Mouse (Mus musculus): ENCODE measurements around the gene Fam83d. TPM values are rescaled to one million over a fixed set of nuclear protein-coding genes. Genes with fewer than 3 reads are reported as not detected.

The Fam83d gene
- total RNA-seq, 2 experiments from 2014 or later, result 4.7 to 6.0 TPM

GRCm38 (mm10) chr2:158795043-158795442 is 27.1 kb downstream of the Fam83d start:
- peak overlapping the region; percentile 90 for H3K4me3 ChIP-seq
- no peak for DNase-seq (ENCODE audit: low spot score in 2 of 2)
- TF ChIP-seq CTCF (conservative IDR thresholded peaks at IDR 0.05), result no peak
- H3K27ac ChIP-seq, result peak overlapping the region; percentile 82

DNA sequence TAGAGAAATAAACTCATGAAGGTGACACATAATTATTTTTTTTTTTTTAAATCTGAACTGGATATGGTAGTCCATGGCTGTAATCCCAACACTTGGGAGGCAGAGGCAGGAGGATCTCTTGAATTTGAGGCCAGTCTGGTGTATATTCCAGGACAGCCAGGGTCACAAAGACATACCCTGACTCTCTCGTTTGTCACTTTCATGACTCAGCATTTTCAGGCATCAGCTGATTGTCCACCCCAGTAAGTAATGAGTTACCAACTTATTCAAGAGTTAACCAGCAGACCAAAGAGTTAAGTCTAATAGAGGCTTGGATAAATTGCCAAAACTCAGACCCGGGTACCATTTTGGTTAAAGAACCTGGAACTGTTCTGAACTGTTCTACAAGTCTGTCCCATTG is 28.0 kb downstream of the Fam83d start:
- DNase-seq (ENCODE audit: low spot score in 2 of 2), result no peak
- TF ChIP-seq CTCF (conservative IDR thresholded peaks at IDR 0.05), result no peak
- Histone ChIP-seq H3K27ac (no peak overlapping the region), H3K4me3 (no peak overlapping the region)

DNA sequence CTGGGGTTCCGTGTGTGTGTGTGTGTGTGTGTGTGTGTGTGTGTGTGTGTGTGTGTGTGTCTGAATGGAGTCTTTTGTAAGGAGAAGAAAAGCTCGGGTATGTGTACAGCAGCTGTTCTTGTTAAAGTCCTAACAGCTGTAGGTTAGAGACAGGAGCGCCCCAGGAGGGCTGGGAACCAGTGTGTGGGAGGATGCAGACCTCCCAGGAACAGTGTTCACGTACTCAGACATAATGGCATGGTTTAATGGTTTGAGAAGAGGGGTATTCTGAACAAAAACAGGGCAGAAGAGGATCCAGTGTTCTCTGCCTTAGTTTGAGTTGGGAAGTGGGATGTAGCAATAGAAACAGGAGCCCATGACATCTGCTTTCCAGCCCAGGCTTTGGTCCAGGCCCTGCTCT is 31.4 kb downstream of the Fam83d start:
- no peak for TF ChIP-seq CTCF (conservative IDR thresholded peaks at IDR 0.05)
- H3K4me3 ChIP-seq, result no peak overlapping the region
- DNase-seq (ENCODE audit: low spot score in 2 of 2), result no peak
- peak overlapping the region; percentile 23; the same call in 1 of the 2 replicates for H3K27ac ChIP-seq

DNA sequence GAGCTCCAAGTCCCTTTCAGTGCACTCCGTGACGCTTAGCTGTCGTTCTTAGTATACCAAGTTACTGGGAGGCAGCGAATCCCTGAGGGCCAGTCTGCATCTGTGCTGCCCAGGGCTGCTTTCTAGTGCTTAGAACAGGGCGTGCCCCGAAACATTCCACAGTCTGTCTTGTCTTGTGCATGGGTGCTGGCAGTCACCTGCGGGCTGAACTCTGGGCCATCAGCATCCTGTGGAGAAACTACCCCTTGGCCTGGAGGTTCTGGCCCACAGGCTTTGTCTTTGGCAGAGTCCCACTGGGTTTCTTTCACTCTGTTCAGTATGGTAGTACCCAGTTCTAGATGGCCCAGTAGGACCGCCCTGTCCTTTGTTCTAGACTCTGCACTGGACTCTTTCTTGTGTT is 32.9 kb downstream of the Fam83d start:
- DNase-seq (ENCODE audit: low spot score in 2 of 2), result no peak
- TF ChIP-seq CTCF (conservative IDR thresholded peaks at IDR 0.05), result no peak
- Histone ChIP-seq H3K27ac (no peak overlapping the region), H3K4me3 (no peak overlapping the region)

DNA sequence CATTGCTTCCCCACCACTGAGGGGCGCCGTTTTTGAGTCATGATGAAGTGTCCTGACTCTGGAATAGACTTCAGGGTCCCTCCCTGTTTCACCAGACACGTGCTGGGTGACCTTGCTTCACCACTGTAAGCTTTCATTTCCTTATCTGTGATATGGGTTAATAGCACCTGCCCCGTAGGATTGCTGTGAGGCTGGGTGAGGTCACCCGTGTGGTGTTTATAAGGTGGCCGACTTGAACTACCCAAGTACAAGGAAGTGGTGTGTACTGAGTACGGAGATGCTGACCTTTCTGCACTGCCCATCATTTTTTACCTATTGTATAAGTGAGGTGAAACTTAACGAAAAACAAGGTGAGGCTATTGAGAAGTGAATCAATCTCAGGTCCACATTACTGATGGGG is 35.7 kb downstream of the Fam83d start:
- Histone ChIP-seq H3K27ac (no peak overlapping the region), H3K4me3 (no peak overlapping the region)
- no peak for TF ChIP-seq CTCF (conservative IDR thresholded peaks at IDR 0.05)
- no peak for DNase-seq (ENCODE audit: low spot score in 2 of 2)

- no peak for TF ChIP-seq CTCF (conservative IDR thresholded peaks at IDR 0.05)
- Histone ChIP-seq H3K4me3 (no peak overlapping the region), H3K27ac (no peak overlapping the region)
- DNase-seq (ENCODE audit: low spot score in 2 of 2), result no peak
These were observed 47.8 kb downstream of the Fam83d start for GRCm38 (mm10) chr2:158815686-158816085.

GRCm38 (mm10) chr2:158816239-158816638 is 48.3 kb downstream of the Fam83d start:
- Histone ChIP-seq H3K27ac (no peak overlapping the region), H3K4me3 (no peak overlapping the region)
- no peak for TF ChIP-seq CTCF (conservative IDR thresholded peaks at IDR 0.05)
- DNase-seq (ENCODE audit: low spot score in 2 of 2), result no peak

GRCm38 (mm10) chr2:158817708-158818107 is 49.8 kb downstream of the Fam83d start:
- DNase-seq (ENCODE audit: low spot score in 2 of 2), result no peak
- no peak for TF ChIP-seq CTCF (conservative IDR thresholded peaks at IDR 0.05)
- H3K4me3 ChIP-seq, result no peak overlapping the region

DNA sequence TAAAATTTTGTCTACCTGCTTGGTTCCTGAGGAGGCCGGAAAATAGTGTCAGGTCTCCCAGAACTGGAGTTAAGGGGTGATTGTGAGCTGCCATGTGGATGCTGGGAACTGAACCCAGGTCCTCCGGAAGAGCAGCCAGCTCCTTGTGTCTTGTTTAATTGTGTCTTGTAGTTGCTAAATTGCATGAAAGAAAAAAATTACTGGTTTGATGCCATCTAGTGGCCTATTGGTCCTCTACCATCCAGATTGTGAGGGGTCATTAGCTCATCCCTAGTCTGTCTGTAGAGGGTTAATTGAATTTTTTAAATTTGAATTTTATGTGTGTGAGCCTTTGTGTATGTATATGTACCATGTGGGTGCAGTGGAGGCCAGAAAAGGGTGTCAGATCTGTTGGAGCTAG is 60.2 kb downstream of the Fam83d start:
- no peak for DNase-seq (ENCODE audit: low spot score in 2 of 2)
- peak; percentile 45 for TF ChIP-seq CTCF (conservative IDR thresholded peaks at IDR 0.05)
- Histone ChIP-seq H3K4me3 (no peak overlapping the region), H3K27ac (no peak overlapping the region)

More at GRCm38 (mm10) chr2:158817708-158818107, 49.8 kb downstream of the Fam83d start:
- no peak overlapping the region for H3K27ac ChIP-seq

DNA sequence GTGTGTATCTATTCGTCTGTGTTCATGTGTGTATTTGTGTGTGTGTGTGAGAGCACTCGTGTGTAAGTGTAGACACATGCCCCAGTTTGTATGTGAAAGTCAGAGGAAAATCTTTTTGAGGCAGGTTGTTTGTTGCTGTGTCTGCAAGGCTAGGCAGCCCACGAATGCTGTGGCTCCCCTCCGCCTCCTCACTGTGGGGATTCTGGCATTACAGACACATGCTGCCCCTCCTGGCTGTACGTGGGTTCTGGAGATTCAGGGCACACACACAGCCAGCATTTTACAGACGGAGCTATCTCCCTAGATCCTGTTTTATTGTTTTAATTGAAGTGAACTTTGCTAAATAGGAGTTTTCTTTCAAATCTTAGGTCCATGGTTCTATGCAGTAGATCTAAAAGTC is 61.9 kb downstream of the Fam83d start:
- no peak overlapping the region for H3K27ac ChIP-seq
- TF ChIP-seq CTCF (conservative IDR thresholded peaks at IDR 0.05), result 0 out of 2 replicates have a peak, but pooled peaks have one; percentile 20
- H3K4me3 ChIP-seq, result no peak overlapping the region
- DNase-seq (ENCODE audit: low spot score in 2 of 2), result no peak

- TF ChIP-seq CTCF (conservative IDR thresholded peaks at IDR 0.05), result no peak
- no peak for DNase-seq (ENCODE audit: low spot score in 2 of 2)
- H3K4me3 ChIP-seq, result no peak overlapping the region
- H3K27ac ChIP-seq, result no peak overlapping the region
These were observed 65.3 kb downstream of the Fam83d start for GRCm38 (mm10) chr2:158833221-158833620.

DNA sequence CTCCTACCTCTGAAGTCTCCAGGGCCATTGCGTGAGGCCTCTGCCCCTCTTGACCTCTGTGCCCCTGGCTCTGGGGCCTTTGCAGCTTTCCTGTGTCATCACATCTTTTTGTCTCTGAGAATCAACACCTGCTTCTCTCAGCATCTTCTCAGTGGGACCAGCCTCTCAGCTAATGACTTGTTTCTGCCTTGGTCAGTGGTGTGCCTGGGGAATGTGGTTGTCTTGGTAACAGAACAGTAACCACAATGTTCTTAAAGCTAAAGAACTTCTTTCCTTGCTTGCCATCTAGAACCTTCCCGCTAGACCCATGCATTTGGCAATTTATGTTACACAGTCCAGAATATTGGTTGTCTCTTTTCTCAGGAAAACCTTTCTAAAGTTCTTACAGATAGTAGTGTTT is 65.8 kb downstream of the Fam83d start:
- no peak overlapping the region for H3K4me3 ChIP-seq
- TF ChIP-seq CTCF (conservative IDR thresholded peaks at IDR 0.05), result no peak
- DNase-seq (ENCODE audit: low spot score in 2 of 2), result no peak
- H3K27ac ChIP-seq, result 0 out of 2 replicates have a peak overlapping the region, but pooled peaks have one; percentile 1

Small RNAs within 50 kb of the gene (microRNA-seq; reads per million reads assigned to microRNA genes)
- 0 reads per million in 2 experiments for gene Gm26141

Other genes with a start within 250 kb of the Fam83d start
- 10 to 100 TPM; 63.9 to 65.4 TPM for gene Slc32a1, start 157.3 kb upstream of the Fam83d start, total RNA-seq (2021)
- gene Actr5, start 143.2 kb upstream of the Fam83d start, total RNA-seq (2021), result 10 to 100 TPM; 11.3 to 12.8 TPM
- 100 to 1,000 TPM; 147 to 150 TPM for gene Ppp1r16b, start 102.7 kb upstream of the Fam83d start, total RNA-seq (2021)
- gene Dhx35, start 26.7 kb downstream of the Fam83d start, total RNA-seq (2021), result 10 to 100 TPM; 17.2 to 19.3 TPM